Mouse (Mus musculus) CH12.LX (cell line): ENCODE results near the gene Agk. TPM values are rescaled to one million over a fixed set of nuclear protein-coding genes. Genes with fewer than 3 reads are reported as not detected.

ENCODE experiments used
- DNase-seq: peaks from one replicate; pipeline ENCODE4 v3.0.0-alpha.2; 2013; ENCODE audit errors: extremely low read depth
- H3K27ac ChIP-seq: 2 replicates; pipeline ENCODE4 v1.5.1; 2012; ENCODE audit warnings: low read depth, mild to moderate bottlenecking, control low read depth, moderate library complexity; ENCODE audit not compliant: insufficient read depth
- H3K27me3 ChIP-seq: replicated peaks from 2 replicates; pipeline ENCODE3; 2012; ENCODE audit warnings: inconsistent platforms
- H3K36me3 ChIP-seq, 2 experiments: replicated peaks in 1 of 2; 2 replicates each; pipeline versions ENCODE3 to v1.6.1; 2012; ENCODE audit warnings: inconsistent platforms in 1 of 2, low read length in 1 of 2, mild to moderate bottlenecking in 1 of 2, mixed read lengths in 1 of 2, moderate library complexity in 1 of 2; ENCODE audit not compliant: control insufficient read depth in 1 of 2, insufficient read depth in 1 of 2
- H3K4me1 ChIP-seq, 2 experiments: 2 replicates each; pipeline ENCODE4 v1.6.1; 2012; ENCODE audit warnings: inconsistent platforms in 1 of 2, moderate library complexity in 1 of 2; ENCODE audit not compliant: insufficient read depth in 2 of 2, control insufficient read depth in 1 of 2
- H3K4me2 ChIP-seq: 2 replicates; pipeline ENCODE4 v1.6.1; 2012; ENCODE audit warnings: low read depth, mild to moderate bottlenecking, control low read depth; ENCODE audit not compliant: poor library complexity, insufficient read depth, severe bottlenecking
- H3K4me3 ChIP-seq, 3 experiments: fragments of 150-350 bp in 1 of 3; sonication (generic) in 1 of 3; replicated peaks in 1 of 3; 2 replicates each; pipeline versions ENCODE3 to v1.5.1; 2011 to 2012; ENCODE audit warnings: low read depth in 2 of 3, low read length in 2 of 3, mild to moderate bottlenecking in 2 of 3, moderate library complexity in 2 of 3, control low read depth in 1 of 3, improper control_type of control experiment in 1 of 3, inconsistent platforms in 1 of 3, mixed read lengths in 1 of 3; ENCODE audit not compliant: poor library complexity in 1 of 3
- H3K79me2 ChIP-seq: replicated peaks from 2 replicates; pipeline ENCODE4 v1.6.1; 2012; ENCODE audit warnings: mild to moderate bottlenecking, moderate library complexity; ENCODE audit not compliant: control insufficient read depth, poor library complexity, insufficient read depth, severe bottlenecking; ENCODE audit errors: extremely low read depth
- H3K9ac ChIP-seq: 2 replicates; pipeline ENCODE4 v1.6.1; 2012; ENCODE audit warnings: low read depth, mild to moderate bottlenecking, control low read depth, moderate library complexity; ENCODE audit not compliant: insufficient read depth
- H3K9me3 ChIP-seq: replicated peaks from 2 replicates; pipeline ENCODE3; 2012; ENCODE audit warnings: low read length, inconsistent platforms, mixed read lengths
- BHLHE40 ChIP-seq: IDR thresholded peaks from 2 replicates; pipeline ENCODE4 v1.6.1; 2011; ENCODE audit warnings: mild to moderate bottlenecking, low read depth, low read length, improper control_type of control experiment
- CHD1 ChIP-seq: IDR thresholded peaks from 2 replicates; pipeline ENCODE4 v1.6.1; 2012; ENCODE audit warnings: low read depth, low read length, improper control_type of control experiment, inconsistent platforms
- E2F4 ChIP-seq: IDR thresholded peaks from 2 replicates; pipeline ENCODE4 v1.6.1; 2011; ENCODE audit warnings: low read depth, low read length, improper control_type of control experiment; ENCODE audit not compliant: insufficient replicate concordance
- GABPA ChIP-seq: IDR thresholded peaks from 2 replicates; pipeline ENCODE4 v1.6.1; 2012; ENCODE audit warnings: low read depth, low read length, improper control_type of control experiment, inconsistent platforms; ENCODE audit not compliant: insufficient replicate concordance
- HCFC1 ChIP-seq: IDR thresholded peaks from 2 replicates; pipeline ENCODE4 v1.6.1; 2012; ENCODE audit warnings: low read depth, mild to moderate bottlenecking, inconsistent platforms, low read length, improper control_type of control experiment
- JUN ChIP-seq: IDR thresholded peaks from 2 replicates; pipeline ENCODE4 v1.6.1; 2011; ENCODE audit warnings: low read depth, mild to moderate bottlenecking, low read length, improper control_type of control experiment, moderate library complexity; ENCODE audit not compliant: insufficient read depth
- JUND ChIP-seq: conservative IDR thresholded peaks from 2 replicates; pipeline ENCODE4 v1.6.1; 2011; ENCODE audit warnings: low read depth, low read length, improper control_type of control experiment
- KAT2A ChIP-seq: IDR thresholded peaks from 2 replicates; pipeline ENCODE4 v1.6.1; 2012; ENCODE audit warnings: low read length, improper control_type of control experiment, inconsistent platforms; ENCODE audit not compliant: insufficient replicate concordance
- MAFK ChIP-seq: IDR thresholded peaks from 2 replicates; pipeline ENCODE4 v1.6.1; 2011; ENCODE audit warnings: low read length, improper control_type of control experiment; ENCODE audit not compliant: insufficient replicate concordance
- MAZ ChIP-seq: IDR thresholded peaks from 2 replicates; pipeline ENCODE4 v1.6.1; 2012; ENCODE audit warnings: low read depth, mild to moderate bottlenecking, inconsistent platforms, low read length, improper control_type of control experiment, moderate library complexity
- MEF2A ChIP-seq: IDR thresholded peaks from 2 replicates; pipeline ENCODE4 v1.6.1; 2014; ENCODE audit warnings: low read depth, mild to moderate bottlenecking, inconsistent platforms, low read length, improper control_type of control experiment, borderline replicate concordance
- MXI1 ChIP-seq: IDR thresholded peaks from 2 replicates; pipeline ENCODE4 v1.6.1; 2011; ENCODE audit warnings: mild to moderate bottlenecking, low read depth, low read length, improper control_type of control experiment
- MYC ChIP-seq: IDR thresholded peaks from 2 replicates; pipeline ENCODE4 v1.6.1; 2011; ENCODE audit warnings: low read depth, mild to moderate bottlenecking, improper control_type of control experiment, low read length
- PAX5 ChIP-seq: IDR thresholded peaks from 2 replicates; pipeline ENCODE4 v1.6.1; 2012; ENCODE audit warnings: low read length, inconsistent platforms, mixed read lengths
- POLR2AphosphoS2 ChIP-seq: IDR thresholded peaks from 2 replicates; pipeline ENCODE4 v1.6.1; 2011; ENCODE audit warnings: low read depth, low read length, improper control_type of control experiment
- RAD21 ChIP-seq: IDR thresholded peaks from 2 replicates; pipeline ENCODE4 v1.6.1; 2011; ENCODE audit warnings: low read depth, mild to moderate bottlenecking, low read length, improper control_type of control experiment, moderate library complexity
- RCOR1 ChIP-seq: conservative IDR thresholded peaks from 2 replicates; pipeline ENCODE4 v1.6.1; 2012; ENCODE audit warnings: low read depth, mild to moderate bottlenecking, inconsistent platforms, low read length, improper control_type of control experiment
- SMC3 ChIP-seq: IDR thresholded peaks from 2 replicates; pipeline ENCODE4 v1.6.1; 2011; ENCODE audit warnings: low read depth, low read length, improper control_type of control experiment
- UBTF ChIP-seq: IDR thresholded peaks from 2 replicates; pipeline ENCODE4 v1.6.1; 2012; ENCODE audit warnings: low read depth, mild to moderate bottlenecking, inconsistent platforms, low read length, improper control_type of control experiment, moderate library complexity
- ZKSCAN1 ChIP-seq: IDR thresholded peaks from 2 replicates; pipeline ENCODE4 v1.6.1; 2012; ENCODE audit warnings: low read depth, inconsistent platforms, low read length, improper control_type of control experiment, borderline replicate concordance
- ZMIZ1 ChIP-seq: IDR thresholded peaks from 2 replicates; pipeline ENCODE4 v1.6.1; 2012; ENCODE audit warnings: low read depth, mild to moderate bottlenecking, inconsistent platforms, low read length, improper control_type of control experiment
- ZNF384 ChIP-seq: IDR thresholded peaks from 2 replicates; pipeline ENCODE4 v1.6.1; 2012; ENCODE audit warnings: low read depth, low read length, improper control_type of control experiment, inconsistent platforms
- dilution Hi-C: fragments of 300-500 bp; cut with MboI; formaldehyde crosslinking; loops from 2 replicates; pipeline ENCODE4 v1.14.3; 2020; ENCODE audit warnings: low sequenced_read_pairs; ENCODE audit not compliant: extremely low pct_unique_long_range_greater_than_20kb, extremely low pct_ligation_motif_present
- in situ Hi-C: fragments of 300-500 bp; cut with MboI; formaldehyde crosslinking; loops from 3 replicates; pipeline ENCODE4 v1.14.3; 2019; ENCODE audit warnings: low sequenced_read_pairs, low pct_ligation_motif_present, low pct_unique_long_range_greater_than_20kb, mixed read lengths
- polyA plus RNA-seq: library from polyadenylated mRNA; unstranded; fragments of >175 nt; gene quantifications from 2 replicates; pipeline ENCODE4 v1.2.1, GENCODE M21; 2012; ENCODE audit warnings: low read depth; ENCODE audit not compliant: insufficient read length
- total RNA-seq, 2 experiments: library from RNA; depleted of rRNA; stranded (reverse); fragments of 300-350 nt in 1 of 2; fragments of >200 nt in 1 of 2; gene quantifications; 2 replicates each; pipeline ENCODE4 v1.2.3; 2012 to 2014

Agk gene
- total and polyA plus RNA-seq, 3 experiments: 22.1 to 42.5 (median 24.8) TPM

DNA sequence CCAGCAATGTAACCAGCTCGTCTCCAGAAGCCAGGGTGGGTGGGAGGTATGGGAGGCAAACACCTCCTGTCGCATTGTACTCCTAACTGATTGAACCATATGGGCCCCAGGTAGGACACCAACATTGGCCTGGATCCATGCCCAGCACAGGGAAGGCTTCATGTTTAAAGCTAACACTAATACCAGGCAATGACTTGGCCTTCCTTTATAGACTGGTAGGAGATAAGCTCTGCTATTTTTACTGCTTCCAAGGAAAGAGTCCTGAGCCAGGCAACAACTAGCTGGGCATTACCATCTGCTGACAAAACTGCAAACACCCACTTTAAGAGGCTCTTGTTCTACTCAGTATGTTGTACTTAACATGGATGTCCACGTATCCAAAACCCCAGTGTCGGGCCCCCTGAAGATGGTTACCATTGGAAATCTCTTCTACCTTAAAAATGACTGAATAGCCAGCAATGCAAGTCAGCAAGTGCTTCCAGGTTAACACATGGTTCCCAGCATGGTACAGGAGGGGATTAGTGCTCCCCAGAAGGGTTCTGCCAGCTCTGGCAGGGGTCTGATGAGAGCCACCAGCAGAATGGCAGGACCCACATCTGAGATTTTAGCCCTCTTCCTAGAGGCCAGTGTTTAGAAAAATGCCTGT lies 78.8 kb downstream of the Agk start:
- no peak overlapping the region for H3K9ac ChIP-seq
- H3K79me2 ChIP-seq: no peaks in the 10 kb centered on the region
- no peak overlapping the region for H3K27ac ChIP-seq
- dilution Hi-C loops: no loop called here
- no peaks in the 10 kb centered on the region for H3K27me3 ChIP-seq
- no peak overlapping the region for H3K4me2 ChIP-seq
- in situ Hi-C loops: no loop called here
- TF ChIP-seq RCOR1 (no peak), PAX5 (no peak), JUN (no peak), POLR2AphosphoS2 (no peak)
- TF ChIP-seq, all 38 proteins: peak for 0
- peaks cover 0 to 11% of the 10 kb centered on the region in 2 experiments; a peak in 1 of 4 replicates for H3K4me1 ChIP-seq
- no peak for DNase-seq
- no peak overlapping the region for H3K4me3 ChIP-seq
- H3K36me3 ChIP-seq: peaks cover 21 to 89% of the 10 kb centered on the region in 2 experiments
- peaks cover 2% of the 10 kb centered on the region for H3K9me3 ChIP-seq

DNA sequence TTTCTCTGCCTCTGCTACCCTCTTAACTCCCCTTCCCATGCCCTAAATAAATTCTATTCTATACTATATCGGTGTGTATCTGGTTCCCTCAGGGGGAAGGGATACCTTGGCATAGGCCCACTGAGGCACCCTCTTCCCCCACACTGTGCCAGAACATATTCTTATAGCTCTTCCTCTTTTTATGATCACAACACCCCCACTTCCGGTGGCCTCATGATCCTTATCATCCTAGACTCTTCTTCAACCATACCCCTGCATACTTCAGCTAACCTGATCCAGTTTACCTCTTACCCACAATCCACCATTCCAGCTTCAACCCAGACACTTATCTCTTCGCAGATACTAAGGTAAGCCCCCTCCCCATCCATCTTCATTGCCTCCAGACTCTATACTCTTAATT lies 86.1 kb downstream of the Agk start:
- Histone ChIP-seq H3K27ac (no peak overlapping the region), H3K9ac (no peak overlapping the region)

DNA sequence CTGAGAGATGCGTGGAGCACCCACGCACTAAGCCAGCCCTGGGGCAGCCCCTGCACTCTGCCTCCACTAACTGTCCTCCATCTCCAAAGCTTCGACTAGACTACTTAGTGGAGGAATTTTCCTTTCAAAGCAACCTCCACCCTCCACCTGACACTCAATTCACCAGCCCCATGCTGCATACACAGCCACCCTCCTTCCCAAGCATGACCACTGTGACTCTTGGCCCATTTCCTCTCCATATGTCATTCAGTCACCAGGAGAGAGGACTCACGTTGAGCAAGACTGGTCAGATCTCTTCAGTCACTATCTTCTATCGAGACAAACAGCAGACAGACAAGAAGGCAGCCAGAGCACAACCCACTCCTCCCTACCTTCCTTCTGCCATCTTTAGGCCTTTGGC lies 88.1 kb downstream of the Agk start:
- no peaks in the 10 kb centered on the region for H3K9me3 ChIP-seq
- H3K27me3 ChIP-seq: no peaks in the 10 kb centered on the region
- H3K79me2 ChIP-seq: no peaks in the 10 kb centered on the region
- no peak overlapping the region for H3K4me2 ChIP-seq
- no peak overlapping the region for H3K9ac ChIP-seq
- dilution Hi-C loops: no loop called here
- peaks cover 0 to 16% of the 10 kb centered on the region in 2 experiments; a peak in 2 of 4 replicates for H3K4me1 ChIP-seq
- TF ChIP-seq HCFC1: no peak
- TF ChIP-seq PAX5: no peak
- TF ChIP-seq GABPA: no peak
- TF ChIP-seq RCOR1: no peak
- TF ChIP-seq JUN: no peak
- no peak for TF ChIP-seq MAZ
- TF ChIP-seq MYC: no peak
- TF ChIP-seq BHLHE40: no peak
- no peak for TF ChIP-seq KAT2A
- no peak for TF ChIP-seq MEF2A
- no peak for TF ChIP-seq ZKSCAN1
- TF ChIP-seq JUND: no peak
- no peak for TF ChIP-seq UBTF
- no peak for TF ChIP-seq SMC3
- DNase-seq: no peak
- no peak overlapping the region for H3K4me3 ChIP-seq
- H3K27ac ChIP-seq: no peak overlapping the region
- peaks cover 7 to 58% of the 10 kb centered on the region in 2 experiments for H3K36me3 ChIP-seq
- in situ Hi-C loops: no loop called here

More for the DNA sequence above, 86.1 kb downstream of the Agk start:
- TF ChIP-seq ZKSCAN1 (no peak), POLR2AphosphoS2 (no peak), E2F4 (no peak), MXI1 (no peak), RAD21 (no peak), MAFK (no peak), ZMIZ1 (no peak), CHD1 (no peak), MEF2A (no peak), MYC (no peak), ZNF384 (no peak), JUND (no peak)
- Histone ChIP-seq H3K9me3 (no peaks in the 10 kb centered on the region), H3K4me3 (no peak overlapping the region), H3K79me2 (no peaks in the 10 kb centered on the region), H3K36me3 (peaks cover 13 to 69% of the 10 kb centered on the region in 2 experiments), H3K4me1 (peaks cover 0 to 22% of the 10 kb centered on the region in 2 experiments; a peak in 2 of 4 replicates), H3K27me3 (no peaks in the 10 kb centered on the region), H3K4me2 (no peak overlapping the region)
- in situ Hi-C loops: no loop called here
- no peak for DNase-seq
- dilution Hi-C loops: no loop called here
